Mouse (Mus musculus) bone marrow, adult 2 months (tissue): Measurements from ENCODE around the gene Asb17.

Experiments used
- CTCF ChIP-seq: fragments of 200-500 bp; IDR thresholded peaks from 2 replicates; pipeline ENCODE4 v1.5.1; 2011; ENCODE audit warnings: low read length, control low read depth; ENCODE audit not compliant: control insufficient read depth, insufficient read depth
- POLR2A ChIP-seq: fragments of 200-500 bp; IDR thresholded peaks from 2 replicates; pipeline ENCODE4 v1.6.1; 2011; ENCODE audit warnings: low read depth, mild to moderate bottlenecking, control low read depth, low read length, borderline replicate concordance; ENCODE audit not compliant: control insufficient read depth

GRCm38 (mm10) chr3:153806773-153807443 is 37.1 kb upstream of the Asb17 start:
- TF ChIP-seq CTCF (no peak), POLR2A (no peak)
